Mouse (Mus musculus) bone marrow, adult 2 months (tissue): ENCODE data around the gene Endou.

Experiments used
- CTCF ChIP-seq: fragments of 200-500 bp; IDR thresholded peaks from 2 replicates; pipeline ENCODE4 v1.5.1; 2011; ENCODE audit warnings: low read length, control low read depth; ENCODE audit not compliant: control insufficient read depth, insufficient read depth
- POLR2A ChIP-seq: fragments of 200-500 bp; IDR thresholded peaks from 2 replicates; pipeline ENCODE4 v1.6.1; 2011; ENCODE audit warnings: low read depth, mild to moderate bottlenecking, control low read depth, low read length, borderline replicate concordance; ENCODE audit not compliant: control insufficient read depth

- no peak for TF ChIP-seq POLR2A
- TF ChIP-seq CTCF = no peak
Measured at GRCm38 (mm10) chr15:97778311-97779098, 47.4 kb upstream of the Endou start, which contains the start of gene Slc48a1.
